8 mouse cellular contexts compared by ENCODE assay signal in genomic region chr9:8003301-8004271, GRCm38 (mm10). TPM values are rescaled to one million over a fixed set of nuclear protein-coding genes. Genes with fewer than 3 reads are reported as not detected.
DNase-seq lines count a peak whose midpoint lies in the region; ATAC-seq lines count a peak whose summit lies in the region.

No protein-coding gene starts in this region.

- peak overlapping the region; percentile 81 for H3K4me3 ChIP-seq in hindbrain, embryonic 12.5 days

- DNase-seq in WW6 (ENCODE audit: low read depth, low spot score), result peak; percentile 46
- peak; percentile 23 for DNase-seq in cerebellum, adult 9-11 months
- DNase-seq in frontal cortex, postnatal 25 days (ENCODE audit: low spot score in 2 of 2), result peak; percentile 12 to 25
- peak; percentile 18 to 31 for DNase-seq in layer of hippocampus, postnatal 25 days (ENCODE audit: extremely low spot score in 1 of 2, low spot score in 1 of 2)
- peak; percentile 45 for DNase-seq in lung, postnatal 25 days (ENCODE audit: low spot score)
- peak; percentile 48 to 59 for DNase-seq in right cerebral cortex, postnatal 10 days (ENCODE audit: low spot score in 2 of 2)
- DNase-seq in spleen, postnatal 36 days (ENCODE audit: low spot score in 2 of 2), result no peak

- peak; percentile 76 for ATAC-seq in hindbrain, embryonic 12.5 days (ENCODE audit: low FRiP score)

- peak overlapping the region; percentile 87 for H3K9ac ChIP-seq in hindbrain, embryonic 12.5 days

- under 1% methylated on average over 76 of the region's 82 CpGs for WGBS in hindbrain, embryonic 12.5 days

- peaks cover 3% of the 10 kb centered on the region for H3K4me1 ChIP-seq in hindbrain, embryonic 12.5 days

- H3K27ac ChIP-seq in hindbrain, embryonic 12.5 days, result peak overlapping the region; percentile 91

- peak overlapping the region; percentile 87 for H3K4me2 ChIP-seq in hindbrain, embryonic 12.5 days (replicated peaks)

- H3K36me3 ChIP-seq in hindbrain, embryonic 12.5 days, result peaks cover 3% of the 10 kb centered on the region; the same call in 1 of the 2 replicates

- no peaks in the 10 kb centered on the region for H3K9me3 ChIP-seq in hindbrain, embryonic 12.5 days (replicated peaks)

- H3K27me3 ChIP-seq in hindbrain, embryonic 12.5 days, result no peaks in the 10 kb centered on the region

RNA-seq across cellular contexts. Expression of gene Yap1, which starts 0.8 kb away (rescaled TPM):
- polyA plus RNA-seq in hindbrain, embryonic 12.5 days (2016; fragmentation: Nextera tagmentation; extraction: Ambion mirVana), result 32.1 and 35.6 TPM in 2 replicates
- total RNA-seq in layer of hippocampus, postnatal 25 days (2021), result 10 to 100 TPM; 14.2 to 17.3 TPM

RNA-seq across cellular contexts. Expression of gene Cfap300, which starts 39.0 kb away (rescaled TPM):
- 15.7 and 18.8 TPM in 2 replicates for polyA plus RNA-seq in hindbrain, embryonic 12.5 days (2016; fragmentation: Nextera tagmentation; extraction: Ambion mirVana)
- 10 to 100 TPM; 10.1 to 10.4 TPM for total RNA-seq in layer of hippocampus, postnatal 25 days (2021)

Comparison
In these comparisons a context has a peak if more than half of its experiments do, and no peak if none do; other contexts are left out.
1. DNase-seq: peak in WW6 (single experiment), cerebellum, adult 9-11 months (single experiment), frontal cortex, postnatal 25 days (2 of 2), layer of hippocampus, postnatal 25 days (2 of 2), lung, postnatal 25 days (single experiment) and right cerebral cortex, postnatal 10 days (2 of 2); none in spleen, postnatal 36 days (0 of 2).